ENCODE assay signal across 11 mouse cellular contexts in genomic region chr2:167691871-167692661, GRCm38 (mm10). TPM values are rescaled to one million over a fixed set of nuclear protein-coding genes. Genes with fewer than 3 reads are reported as not detected.
A peak's percentile ranks its signal among the peaks of the same experiment; 100 is the strongest.
DNase-seq lines count a peak whose midpoint lies in the region; ATAC-seq and TF ChIP-seq lines count a peak whose summit lies in the region.
"Had no signal": no experiment of that assay in that cellular context is flagged by ENCODE, and none has a peak within 500 bp of the region (broad histone marks: within the 10 kb centered on the region; RNA-seq: fewer than 3 reads in every experiment).

No protein-coding gene starts in this region.

- no peak for TF ChIP-seq EP300 in liver, postnatal 0 days (IDR thresholded peaks at IDR 0.05; ENCODE audit: low read depth)

- no peak for ATAC-seq in limb, embryonic 15.5 days (ENCODE audit: insufficient number of reproducible peaks, low FRiP score, low TSS enrichment, low read depth)
- no peak for ATAC-seq in liver, postnatal 0 days
- ATAC-seq in forebrain, embryonic 12.5 days (ENCODE audit: low FRiP score), result no peak
- ATAC-seq: forebrain, embryonic 15.5 days had no signal

- no peaks in the 10 kb centered on the region for H3K9me3 ChIP-seq in limb, embryonic 15.5 days
- H3K9me3 ChIP-seq in limb, embryonic 10.5 days (replicated peaks), result no peaks in the 10 kb centered on the region
- no peaks in the 10 kb centered on the region for H3K9me3 ChIP-seq in liver, postnatal 0 days (ENCODE audit: low read length)
- H3K9me3 ChIP-seq in forebrain, embryonic 12.5 days, result 0 out of 2 replicates have a peak, but pooled peaks cover 5% of the 10 kb centered on the region
- H3K9me3 ChIP-seq: forebrain, embryonic 15.5 days; midbrain, embryonic 12.5 days had no signal

- WGBS in limb, embryonic 15.5 days, result 85% methylated on average over 14 of the region's 14 CpGs
- WGBS in limb, embryonic 10.5 days, result 87% methylated on average over 14 of the region's 14 CpGs
- 74% methylated on average over 14 of the region's 14 CpGs for WGBS in liver, postnatal 0 days (ENCODE audit: insufficient replicate concordance)
- WGBS in forebrain, embryonic 12.5 days, result 85% methylated on average over 14 of the region's 14 CpGs

- H3K27me3 ChIP-seq in limb, embryonic 15.5 days, result peaks cover 29% of the 10 kb centered on the region
- H3K27me3 ChIP-seq in limb, embryonic 10.5 days (ENCODE audit: low read depth, poor library complexity, severe bottlenecking), result peaks cover 61% of the 10 kb centered on the region
- peaks cover 3% of the 10 kb centered on the region; the same call in 1 of the 2 replicates for H3K27me3 ChIP-seq in liver, postnatal 0 days (ENCODE audit: insufficient read depth, low read length)
- H3K27me3 ChIP-seq in forebrain, embryonic 12.5 days, result peaks cover 52% of the 10 kb centered on the region

- H3K4me3 ChIP-seq in limb, embryonic 15.5 days, result no peak overlapping the region; the same call in 1 of the 2 replicates
- no peak overlapping the region for H3K4me3 ChIP-seq in limb, embryonic 10.5 days
- H3K4me3 ChIP-seq in bone marrow macrophage, adult 2 months (ENCODE audit: insufficient read depth, low read length), result peak overlapping the region; percentile 96
- peak overlapping the region; percentile 78 for H3K4me3 ChIP-seq in liver, postnatal 0 days (ENCODE audit: low read depth, low read length)
- H3K4me3 ChIP-seq in forebrain, embryonic 12.5 days (replicated peaks), result no peak overlapping the region
- H3K4me3 ChIP-seq: forebrain, embryonic 15.5 days; midbrain, embryonic 12.5 days had no signal

- H3K9ac ChIP-seq in limb, embryonic 15.5 days, result no peak overlapping the region
- H3K9ac ChIP-seq in liver, postnatal 0 days (replicated peaks), result peak overlapping the region; percentile 95
- H3K9ac ChIP-seq in forebrain, embryonic 12.5 days, result no peak overlapping the region
- H3K9ac ChIP-seq: forebrain, embryonic 15.5 days; midbrain, embryonic 12.5 days had no signal

- DNase-seq in heart, adult 11 months, result peak; percentile 96
- no peak for DNase-seq in heart, adult 9 months (ENCODE audit: low spot score in 2 of 2)
- DNase-seq in limb, embryonic 10.5 days (ENCODE audit: low spot score), result no peak
- DNase-seq in liver, postnatal 0 days, result no peak
- no peak for DNase-seq in layer of hippocampus, postnatal 10 days (ENCODE audit: low spot score in 2 of 2)
- DNase-seq: cerebellum, postnatal 36 days had no signal

- H3K36me3 ChIP-seq in limb, embryonic 15.5 days, result no peaks in the 10 kb centered on the region
- no peaks in the 10 kb centered on the region for H3K36me3 ChIP-seq in limb, embryonic 10.5 days
- H3K36me3 ChIP-seq in liver, postnatal 0 days (replicated peaks; ENCODE audit: insufficient read depth, low read length), result peaks cover 10% of the 10 kb centered on the region; the same call in 1 of the 2 replicates
- no peaks in the 10 kb centered on the region for H3K36me3 ChIP-seq in forebrain, embryonic 12.5 days (replicated peaks)
- H3K36me3 ChIP-seq: forebrain, embryonic 15.5 days; midbrain, embryonic 12.5 days had no signal

- peak overlapping the region; percentile 35; the same call in 1 of the 2 replicates for H3K4me2 ChIP-seq in limb, embryonic 15.5 days
- peak overlapping the region; percentile 76 for H3K4me2 ChIP-seq in liver, postnatal 0 days (ENCODE audit: low read depth, low read length)
- H3K4me2 ChIP-seq in forebrain, embryonic 12.5 days, result no peak overlapping the region
- H3K4me2 ChIP-seq: forebrain, embryonic 15.5 days; midbrain, embryonic 12.5 days had no signal

- no peak for TF ChIP-seq CTCF in bone marrow macrophage, adult 2 months (IDR thresholded peaks at IDR 0.05; ENCODE audit: low read depth, low read length)
- TF ChIP-seq CTCF in liver, postnatal 0 days (IDR thresholded peaks at IDR 0.05; ENCODE audit: low read depth), result no peak

- TF ChIP-seq POLR2A in bone marrow macrophage, adult 2 months (IDR thresholded peaks at IDR 0.05; ENCODE audit: borderline replicate concordance, low read depth, low read length), result no peak

- H3K27ac ChIP-seq in limb, embryonic 15.5 days, result no peak overlapping the region
- no peak overlapping the region for H3K27ac ChIP-seq in limb, embryonic 10.5 days
- H3K27ac ChIP-seq in bone marrow macrophage, adult 2 months (ENCODE audit: insufficient read depth, low read depth, low read length), result peak overlapping the region; percentile 95
- H3K27ac ChIP-seq in liver, postnatal 0 days (ENCODE audit: low read depth), result peak overlapping the region; percentile 99
- H3K27ac ChIP-seq in forebrain, embryonic 12.5 days, result no peak overlapping the region
- H3K27ac ChIP-seq: forebrain, embryonic 15.5 days; midbrain, embryonic 12.5 days had no signal

- peaks cover 41% of the 10 kb centered on the region for H3K4me1 ChIP-seq in limb, embryonic 15.5 days
- peaks cover 35% of the 10 kb centered on the region for H3K4me1 ChIP-seq in limb, embryonic 10.5 days
- peaks cover 15% of the 10 kb centered on the region for H3K4me1 ChIP-seq in bone marrow macrophage, adult 2 months (ENCODE audit: control insufficient read depth, insufficient read depth, low read length)
- H3K4me1 ChIP-seq in liver, postnatal 0 days (ENCODE audit: insufficient read depth), result peaks cover 21% of the 10 kb centered on the region
- H3K4me1 ChIP-seq in forebrain, embryonic 12.5 days, result peaks cover 16% of the 10 kb centered on the region

RNA-seq across cellular contexts. Expression of gene Tmem189, which starts 2.4 kb away (rescaled TPM):
- polyA plus RNA-seq in limb, embryonic 15.5 days (2015; fragmentation: Nextera tagmentation; extraction: Ambion mirVana), result 36.2 and 40.1 TPM in 2 replicates
- 41.9 and 43.2 TPM in 2 replicates for polyA plus RNA-seq in limb, embryonic 10.5 days (2016; fragmentation: Nextera tagmentation; extraction: Ambion mirVana)
- 129 and 138 TPM in 2 replicates for polyA plus RNA-seq in bone marrow macrophage, adult 2 months (2012; ENCODE audit: insufficient read depth, insufficient read length, missing spikeins)
- 9.8 and 10.1 TPM in 2 replicates for polyA plus RNA-seq in liver, postnatal 0 days (2015; fragmentation: Nextera tagmentation; extraction: Ambion mirVana)
- polyA plus RNA-seq in forebrain, embryonic 12.5 days (2016; fragmentation: Nextera tagmentation; extraction: Ambion mirVana), result 31.2 and 34.5 TPM in 2 replicates
- 10 to 100 TPM; 55.6 to 55.9 TPM for total RNA-seq in layer of hippocampus, postnatal 10 days (2021)

RNA-seq across cellular contexts. Expression of gene Cebpb, which starts 3.4 kb away (rescaled TPM):
- 20.5 and 25.0 TPM in 2 replicates for polyA plus RNA-seq in limb, embryonic 15.5 days (2015; fragmentation: Nextera tagmentation; extraction: Ambion mirVana)
- polyA plus RNA-seq in limb, embryonic 10.5 days (2016; fragmentation: Nextera tagmentation; extraction: Ambion mirVana), result 1.2 and 2.2 TPM in 2 replicates
- polyA plus RNA-seq in bone marrow macrophage, adult 2 months (2012; ENCODE audit: insufficient read depth, insufficient read length, missing spikeins), result 109 and 122 TPM in 2 replicates
- polyA plus RNA-seq in liver, postnatal 0 days (2015; fragmentation: Nextera tagmentation; extraction: Ambion mirVana), result 27.5 and 43.6 TPM in 2 replicates
- 0.95 and 1.5 TPM in 2 replicates for polyA plus RNA-seq in forebrain, embryonic 12.5 days (2016; fragmentation: Nextera tagmentation; extraction: Ambion mirVana)
- total RNA-seq in layer of hippocampus, postnatal 10 days (2021), result 10 to 100 TPM; 12.2 to 13.6 TPM

RNA-seq across cellular contexts. Expression of gene Gm20431, which starts 30.8 kb away (rescaled TPM):
- 3.9 and 9.4 TPM in 2 replicates for polyA plus RNA-seq in limb, embryonic 15.5 days (2015; fragmentation: Nextera tagmentation; extraction: Ambion mirVana)
- 1.0 and 4.0 TPM in 2 replicates for polyA plus RNA-seq in limb, embryonic 10.5 days (2016; fragmentation: Nextera tagmentation; extraction: Ambion mirVana)
- polyA plus RNA-seq in bone marrow macrophage, adult 2 months (2012; ENCODE audit: insufficient read depth, insufficient read length, missing spikeins), result 13.5 and 19.6 TPM in 2 replicates
- polyA plus RNA-seq in liver, postnatal 0 days (2015; fragmentation: Nextera tagmentation; extraction: Ambion mirVana), result 1.7 and 2.4 TPM in 2 replicates
- polyA plus RNA-seq in forebrain, embryonic 12.5 days (2016; fragmentation: Nextera tagmentation; extraction: Ambion mirVana), result 7.5 and 10.2 TPM in 2 replicates
- total RNA-seq in layer of hippocampus, postnatal 10 days (2021), result 10 to 100 TPM; 36.8 to 45.2 TPM

Comparison
In these comparisons a context has a peak if more than half of its experiments do, and no peak if none do; other contexts are left out.
1. H3K27ac ChIP-seq: peak in bone marrow macrophage, adult 2 months (single experiment) and liver, postnatal 0 days (single experiment); none in limb, embryonic 15.5 days (single experiment), limb, embryonic 10.5 days (single experiment) and forebrain, embryonic 12.5 days (single experiment).
2. H3K4me3 ChIP-seq: peak in bone marrow macrophage, adult 2 months (single experiment) and liver, postnatal 0 days (single experiment); none in limb, embryonic 15.5 days (single experiment), limb, embryonic 10.5 days (single experiment) and forebrain, embryonic 12.5 days (single experiment).